Mouse (Mus musculus) testis, adult 2 months (tissue): ENCODE data around the gene Plekha3. TPM values are rescaled to one million over a fixed set of nuclear protein-coding genes. Genes with fewer than 3 reads are reported as not detected.
A peak's percentile ranks its signal among the peaks of the same experiment; 100 is the strongest.

ENCODE experiments used
- H3K27ac ChIP-seq: fragments of 200-500 bp; 2 replicates; pipeline ENCODE4 v1.5.1; 2012; ENCODE audit warnings: low read depth, low read length; ENCODE audit not compliant: control insufficient read depth, insufficient read depth
- H3K27me3 ChIP-seq: fragments of 200-500 bp; 2 replicates; pipeline ENCODE4 v1.6.1; 2012; ENCODE audit warnings: mild to moderate bottlenecking, low read length, moderate library complexity; ENCODE audit not compliant: control insufficient read depth, insufficient read depth
- H3K36me3 ChIP-seq: fragments of 200-500 bp; 2 replicates; pipeline ENCODE4 v1.6.1; 2012; ENCODE audit warnings: mild to moderate bottlenecking, low read length; ENCODE audit not compliant: control insufficient read depth, insufficient read depth
- H3K4me1 ChIP-seq: fragments of 200-500 bp; 2 replicates; pipeline ENCODE4 v1.6.1; 2012; ENCODE audit warnings: low read length; ENCODE audit not compliant: control insufficient read depth, insufficient read depth
- H3K4me3 ChIP-seq: fragments of 200-500 bp; 2 replicates; pipeline ENCODE4 v1.5.1; 2012; ENCODE audit warnings: low read depth, mild to moderate bottlenecking, low read length, moderate library complexity, mixed read lengths; ENCODE audit not compliant: control insufficient read depth
- CTCF ChIP-seq: fragments of 200-500 bp; IDR thresholded peaks from 2 replicates; pipeline ENCODE4 v1.5.1; 2012; ENCODE audit warnings: low read depth, mild to moderate bottlenecking, inconsistent platforms, low read length, moderate library complexity; ENCODE audit not compliant: control insufficient read depth, insufficient read depth, insufficient replicate concordance
- POLR2A ChIP-seq: fragments of 200-500 bp; IDR thresholded peaks from 2 replicates; pipeline ENCODE4 v1.6.1; 2012; ENCODE audit warnings: low read depth, mild to moderate bottlenecking, inconsistent platforms, low read length, moderate library complexity; ENCODE audit not compliant: control insufficient read depth
- polyA plus RNA-seq: library from polyadenylated mRNA; depleted of rRNA; stranded (reverse); fragments of >200 nt; gene quantifications from 2 replicates; pipeline ENCODE4 v1.2.3, GENCODE M21; 2012; rRNA removed

The Plekha3 gene
- polyA plus RNA-seq, result 16.6 and 20.2 TPM in 2 replicates

DNA sequence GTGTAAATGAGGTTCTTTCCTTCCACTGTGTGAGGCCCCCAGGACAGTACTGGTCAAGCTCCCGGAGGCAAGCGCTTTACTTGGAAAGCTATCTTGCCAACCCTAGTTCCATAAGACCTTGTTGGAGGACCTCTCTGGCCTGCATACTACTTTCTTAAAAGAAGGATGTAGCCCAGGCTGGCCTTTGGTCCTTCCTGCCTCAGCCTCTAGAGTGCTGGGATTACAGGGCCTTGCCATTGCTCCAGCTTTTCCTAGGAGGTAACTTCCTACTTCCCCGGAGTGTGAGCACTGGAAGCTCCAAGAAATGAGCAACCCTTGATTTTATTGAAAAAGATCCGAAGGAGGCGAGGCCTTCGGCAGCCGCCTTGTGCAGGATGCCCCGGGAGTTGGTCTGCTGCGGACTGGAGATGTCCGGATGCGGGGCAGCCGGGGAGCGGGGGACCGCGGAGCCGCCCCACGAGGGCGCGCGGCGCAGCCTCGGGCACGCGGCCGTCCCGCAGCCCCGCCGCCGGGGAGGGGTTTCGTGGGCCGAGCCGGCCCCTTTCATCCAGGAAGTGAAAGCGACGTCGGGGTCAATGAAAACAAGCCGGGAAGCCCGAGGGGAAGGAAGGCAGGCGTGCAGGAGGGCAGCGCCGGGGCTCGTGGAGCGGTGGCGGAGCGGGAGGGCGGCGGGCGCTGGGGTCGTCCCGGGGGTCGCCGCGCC, at the start of gene Plekha3:
Gene Plekha3, plus strand, starts transcription at position 557 of the 703 bp plus-strand sequence.
- peak; percentile 76 for TF ChIP-seq POLR2A
- TF ChIP-seq CTCF, result no peak
- peak within 1 kb of the TSS; percentile 95 for H3K27ac ChIP-seq
- peak within 1 kb of the TSS; percentile 93 for H3K4me3 ChIP-seq
- H3K27me3 ChIP-seq, result no peaks in the 10 kb centered on the region
- H3K4me1 ChIP-seq, result peaks cover 11% of the 10 kb centered on the region
- no peaks in the 10 kb centered on the region for H3K36me3 ChIP-seq

DNA sequence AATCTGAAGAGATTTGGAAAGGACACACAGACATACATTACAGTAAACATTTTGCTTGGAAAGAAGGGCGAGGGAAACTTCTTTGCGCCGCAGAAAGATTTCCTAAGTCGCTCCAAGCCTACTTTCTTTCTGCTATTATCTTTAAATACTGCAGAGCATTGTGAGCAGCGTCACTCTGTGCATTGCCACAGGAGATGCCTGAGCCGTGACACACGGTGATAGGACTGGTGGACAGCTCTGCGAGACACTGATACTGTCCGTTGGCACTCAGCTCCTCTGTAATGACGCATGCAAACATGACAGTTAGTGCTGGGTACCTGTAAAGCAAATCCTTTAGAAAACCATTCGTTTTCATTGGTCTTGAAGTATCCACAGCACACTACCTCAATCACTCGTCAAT, 44.8 kb upstream of the Plekha3 start:
- Histone ChIP-seq H3K36me3 (no peaks in the 10 kb centered on the region), H3K4me1 (no peaks in the 10 kb centered on the region; the same call in 1 of the 2 replicates), H3K27ac (no peak overlapping the region), H3K4me3 (no peak overlapping the region), H3K27me3 (no peaks in the 10 kb centered on the region)
- TF ChIP-seq POLR2A (no peak), CTCF (no peak)

DNA sequence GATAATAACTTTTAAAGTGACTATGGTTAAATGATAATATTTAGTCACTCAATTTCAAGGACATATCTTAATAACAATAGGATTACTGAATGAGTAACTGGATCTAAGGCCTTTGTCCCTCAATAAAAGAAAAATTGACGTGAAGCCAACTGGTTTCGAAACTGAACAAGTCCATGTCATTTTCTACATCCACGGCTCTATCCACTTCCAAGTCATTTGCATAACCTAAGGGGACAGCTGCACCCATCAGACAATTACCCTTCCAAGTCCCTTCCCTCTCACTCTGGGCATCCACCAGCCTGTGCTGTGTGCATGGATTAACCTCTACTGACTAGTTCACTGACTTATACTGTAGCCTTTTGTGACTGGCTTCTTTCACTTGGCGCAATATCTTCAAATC, 43.5 kb upstream of the Plekha3 start:
- Histone ChIP-seq H3K4me1 (no peaks in the 10 kb centered on the region; the same call in 1 of the 2 replicates), H3K4me3 (no peak overlapping the region), H3K27ac (no peak overlapping the region), H3K36me3 (no peaks in the 10 kb centered on the region), H3K27me3 (no peaks in the 10 kb centered on the region)
- TF ChIP-seq CTCF (no peak), POLR2A (no peak)

DNA sequence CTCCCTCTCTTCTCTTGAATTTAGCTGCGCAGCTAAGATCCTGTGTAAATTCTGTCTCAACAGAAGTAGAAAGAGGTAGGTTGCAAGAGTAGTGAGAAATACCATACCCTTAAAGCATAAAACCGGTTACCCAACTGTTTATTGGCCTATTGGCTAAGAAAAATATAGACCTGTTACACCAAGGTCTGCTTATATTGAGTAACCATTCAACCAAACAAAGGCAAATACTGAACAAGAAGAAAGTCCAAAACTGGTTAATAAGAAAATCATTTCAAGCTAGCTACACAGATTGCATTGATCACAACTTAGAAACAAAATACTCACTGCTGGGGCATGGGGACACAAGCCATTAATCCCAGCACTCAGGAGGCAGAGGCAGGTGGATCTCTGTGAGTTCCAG, 35.4 kb upstream of the Plekha3 start:
- TF ChIP-seq CTCF, result no peak
- no peak for TF ChIP-seq POLR2A
- no peaks in the 10 kb centered on the region for H3K36me3 ChIP-seq
- no peak overlapping the region for H3K4me3 ChIP-seq
- no peaks in the 10 kb centered on the region for H3K27me3 ChIP-seq
- no peak overlapping the region for H3K27ac ChIP-seq
- no peaks in the 10 kb centered on the region for H3K4me1 ChIP-seq

DNA sequence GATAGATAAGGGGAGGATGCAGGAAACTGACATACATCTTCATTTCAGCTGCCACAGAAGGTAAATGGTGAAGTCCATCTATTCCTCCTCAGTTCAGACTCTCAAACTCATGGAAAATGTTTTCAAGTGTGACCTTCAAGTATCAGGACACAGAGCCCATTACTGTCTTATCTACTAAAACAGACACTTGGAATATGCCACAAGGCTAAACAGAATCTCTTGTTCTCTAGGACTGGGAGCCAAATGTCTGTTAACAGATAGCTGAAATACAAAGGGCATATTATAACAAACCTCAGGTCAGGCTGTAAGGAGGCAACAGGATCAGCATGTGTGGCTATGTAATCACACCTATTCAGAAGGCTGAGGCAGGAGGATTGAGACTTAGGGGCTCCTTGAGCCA, 31.3 kb upstream of the Plekha3 start:
- H3K27ac ChIP-seq, result peak overlapping the region; percentile 56
- H3K27me3 ChIP-seq, result no peaks in the 10 kb centered on the region
- no peak overlapping the region for H3K4me3 ChIP-seq
- H3K4me1 ChIP-seq, result peaks cover 13% of the 10 kb centered on the region
- H3K36me3 ChIP-seq, result no peaks in the 10 kb centered on the region
- TF ChIP-seq POLR2A (no peak), CTCF (no peak)

DNA sequence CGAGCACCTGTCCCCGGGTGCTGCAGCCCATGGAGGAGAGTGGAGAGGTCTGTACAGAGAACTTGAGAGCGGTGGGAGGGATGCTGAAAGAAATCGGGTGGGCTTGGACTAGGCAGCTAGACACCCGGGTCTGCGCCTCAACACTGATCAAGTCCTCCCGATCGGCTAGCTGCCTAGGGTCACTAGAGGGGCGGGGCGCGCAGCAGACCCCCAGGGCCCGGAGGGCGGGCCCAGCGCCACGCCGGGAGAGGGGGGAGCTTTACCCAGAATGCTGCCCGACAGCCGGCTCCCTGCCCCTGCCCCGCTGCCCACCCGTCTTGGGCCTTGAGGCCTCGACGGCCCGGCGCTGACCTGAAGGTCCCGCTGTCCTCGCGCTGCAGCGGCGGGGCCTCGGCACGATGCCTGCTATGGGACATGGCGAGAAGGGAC, 27.6 kb upstream of the Plekha3 start:
- no peaks in the 10 kb centered on the region for H3K27me3 ChIP-seq
- TF ChIP-seq POLR2A (no peak; the same call in 1 of the 2 replicates), CTCF (no peak)
- H3K27ac ChIP-seq, result peak overlapping the region; percentile 91
- H3K4me3 ChIP-seq, result peak overlapping the region; percentile 99
- no peaks in the 10 kb centered on the region for H3K36me3 ChIP-seq
- peaks cover 14% of the 10 kb centered on the region for H3K4me1 ChIP-seq

DNA sequence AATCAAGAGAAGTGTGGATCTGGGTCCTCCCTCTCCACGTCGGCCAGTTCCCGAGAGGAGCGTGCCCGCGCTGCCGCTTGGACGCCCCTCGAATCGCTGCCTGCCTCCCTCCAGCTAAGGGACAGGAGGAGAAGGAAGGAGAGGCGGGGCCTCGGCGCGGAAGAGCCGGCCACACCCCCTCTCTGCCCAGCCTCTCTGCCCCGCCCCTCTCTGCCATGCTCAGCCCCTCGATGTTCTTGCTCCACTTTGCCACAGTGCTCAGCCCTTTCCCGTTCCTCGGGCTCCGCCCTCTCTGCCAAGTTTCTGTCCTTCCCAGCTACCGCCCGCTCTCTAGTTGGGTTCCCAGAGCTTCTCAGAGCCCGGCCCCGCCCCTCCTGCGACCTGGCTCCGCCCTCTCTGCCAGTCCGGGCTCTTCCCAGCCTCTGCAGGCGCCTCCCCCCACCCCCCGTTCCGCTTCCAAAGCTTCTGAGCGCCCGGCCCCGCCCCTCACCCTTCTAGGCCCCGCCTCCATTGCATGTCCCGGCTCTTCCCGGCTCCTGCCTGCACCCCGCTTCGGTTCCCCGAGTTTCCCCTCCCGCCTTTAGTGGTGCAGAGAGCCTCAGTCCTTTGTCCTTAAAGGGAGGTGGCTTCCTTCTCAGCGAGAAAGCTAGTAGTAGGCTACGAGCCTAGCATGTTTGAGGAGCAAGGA, 27.1 kb upstream of the Plekha3 start, which contains the start of the genes Prkra and Pjvk:
Gene Prkra, minus strand, starts transcription at position 133 of the 688 bp plus-strand sequence.
Gene Pjvk, plus strand, starts transcription at position 594 of the 688 bp plus-strand sequence.
- Histone ChIP-seq H3K27ac (peak within 1 kb of the TSS; percentile 91), H3K27me3 (no peaks in the 10 kb centered on the region), H3K4me3 (peak within 1 kb of the TSS; percentile 99), H3K36me3 (no peaks in the 10 kb centered on the region), H3K4me1 (peaks cover 14% of the 10 kb centered on the region)
- TF ChIP-seq CTCF, result no peak
- peak; percentile 75 for TF ChIP-seq POLR2A
